Mouse (Mus musculus): ENCODE results near the gene Tbata. TPM values are rescaled to one million over a fixed set of nuclear protein-coding genes. Genes with fewer than 3 reads are reported as not detected.

The Tbata gene
- polyA plus RNA-seq, 1 experiment, result 0.14 TPM

Other genes starting within 250 kb of the Tbata start
- 60.3 and 60.5 TPM in 2 replicates for gene Pcbd1, start 82.6 kb upstream of the Tbata start, polyA plus RNA-seq (2012; rRNA removed)
- 58.0 and 161 TPM in 2 replicates for gene Sgpl1, start 24.3 kb upstream of the Tbata start, polyA plus RNA-seq (2012; rRNA removed)
- gene Adamts14, start 101.5 kb downstream of the Tbata start, polyA plus RNA-seq (2012; rRNA removed), result 0.99 and 1.7 TPM in 2 replicates
- gene Prf1, start 125.9 kb downstream of the Tbata start, polyA plus RNA-seq (2012; rRNA removed), result 1.2 and 1.8 TPM in 2 replicates
- 3.3 and 4.0 TPM in 2 replicates for gene Pald1, start 211.6 kb downstream of the Tbata start, polyA plus RNA-seq (2012; rRNA removed)
- 0.05 and 0.16 TPM in 2 replicates for gene Nodal, start 246.0 kb downstream of the Tbata start, polyA plus RNA-seq (2012; rRNA removed)